Mouse (Mus musculus) MEL (cell line): ENCODE data around the gene Pxmp4. TPM values are rescaled to one million over a fixed set of nuclear protein-coding genes. Genes with fewer than 3 reads are reported as not detected.

Source experiments
- DNase-seq: peaks from one replicate; pipeline ENCODE4 v3.0.0; 2011; ENCODE audit warnings: low read depth, low spot score
- H3K27ac ChIP-seq: 2 replicates; pipeline ENCODE4 v1.5.1; 2012; ENCODE audit warnings: low read depth, mild to moderate bottlenecking, control low read depth, low read length, moderate library complexity; ENCODE audit not compliant: control insufficient read depth
- H3K27me3 ChIP-seq, 2 experiments: fragments of 150-350 bp in 1 of 2; sonication (generic) in 1 of 2; 2 replicates each; pipeline ENCODE4 v1.6.1; 2012; ENCODE audit warnings: low read length in 2 of 2, mild to moderate bottlenecking in 2 of 2, improper control_type of control experiment in 1 of 2, moderate library complexity in 1 of 2; ENCODE audit not compliant: insufficient read depth in 2 of 2, control insufficient read depth in 1 of 2
- H3K36me3 ChIP-seq, 2 experiments: 2 replicates each; pipeline ENCODE4 v1.6.1; 2012 to 2014; ENCODE audit warnings: low read length in 2 of 2, improper control_type of control experiment in 1 of 2, inconsistent platforms in 1 of 2, mild to moderate bottlenecking in 1 of 2; ENCODE audit not compliant: insufficient read depth in 2 of 2, control insufficient read depth in 1 of 2
- H3K4me1 ChIP-seq, 2 experiments: fragments of 150-350 bp in 1 of 2; sonication (generic) in 1 of 2; 2 replicates each; pipeline ENCODE4 v1.6.1; 2012; ENCODE audit warnings: low read length in 2 of 2, improper control_type of control experiment in 1 of 2, mild to moderate bottlenecking in 1 of 2; ENCODE audit not compliant: insufficient read depth in 2 of 2, control insufficient read depth in 1 of 2
- H3K4me3 ChIP-seq, 2 experiments: fragments of 150-350 bp in 1 of 2; sonication (generic) in 1 of 2; 2 replicates each; pipeline ENCODE4 v1.5.1; 2012; ENCODE audit warnings: low read depth in 2 of 2, low read length in 2 of 2, mild to moderate bottlenecking in 2 of 2, moderate library complexity in 2 of 2, control low read depth in 1 of 2, improper control_type of control experiment in 1 of 2; ENCODE audit not compliant: control insufficient read depth in 1 of 2, insufficient read depth in 1 of 2
- H3K79me2 ChIP-seq: 2 replicates; pipeline ENCODE4 v1.6.1; 2012; ENCODE audit warnings: mild to moderate bottlenecking, low read length, moderate library complexity; ENCODE audit not compliant: control insufficient read depth, poor library complexity, insufficient read depth
- H3K9ac ChIP-seq: 2 replicates; pipeline ENCODE4 v1.6.1; 2012; ENCODE audit warnings: low read depth, mild to moderate bottlenecking, control low read depth, low read length, moderate library complexity; ENCODE audit not compliant: control insufficient read depth, poor library complexity, severe bottlenecking
- H3K9me3 ChIP-seq: fragments of 150-350 bp; sonication (generic); replicated peaks from 2 replicates; pipeline ENCODE4 v1.6.1; 2012; ENCODE audit warnings: mild to moderate bottlenecking, low read length, improper control_type of control experiment, moderate library complexity; ENCODE audit not compliant: insufficient read depth
- BHLHE40 ChIP-seq: IDR thresholded peaks from 2 replicates; pipeline ENCODE4 v1.6.1; 2012; ENCODE audit warnings: low read depth, mild to moderate bottlenecking, inconsistent platforms, low read length, improper control_type of control experiment, borderline replicate concordance
- CHD1 ChIP-seq: IDR thresholded peaks from 2 replicates; pipeline ENCODE4 v1.6.1; 2012; ENCODE audit warnings: low read depth, mild to moderate bottlenecking, inconsistent platforms, low read length, improper control_type of control experiment
- CHD2 ChIP-seq: IDR thresholded peaks from 2 replicates; pipeline ENCODE4 v1.6.1; 2011; ENCODE audit warnings: low read length, improper control_type of control experiment
- ELF1 ChIP-seq: IDR thresholded peaks from 2 replicates; pipeline ENCODE4 v1.6.1; 2014; ENCODE audit warnings: low read depth, mild to moderate bottlenecking, inconsistent platforms, low read length, improper control_type of control experiment, moderate library complexity
- GATA1 ChIP-seq: IDR thresholded peaks from 2 replicates; pipeline ENCODE4 v1.6.1; 2011; ENCODE audit warnings: low read depth, low read length, improper control_type of control experiment
- JUND ChIP-seq: IDR thresholded peaks from 2 replicates; pipeline ENCODE4 v1.6.1; 2011; ENCODE audit warnings: low read depth, mild to moderate bottlenecking, improper control_type of control experiment, low read length
- KAT2A ChIP-seq: conservative IDR thresholded peaks from 2 replicates; pipeline ENCODE4 v1.6.1; 2012; ENCODE audit warnings: low read depth, low read length, improper control_type of control experiment, inconsistent platforms
- MAFK ChIP-seq: IDR thresholded peaks from 2 replicates; pipeline ENCODE4 v1.6.1; 2011; ENCODE audit warnings: low read depth, mild to moderate bottlenecking, low read length, improper control_type of control experiment, borderline replicate concordance
- MAX ChIP-seq: IDR thresholded peaks from 2 replicates; pipeline ENCODE4 v1.6.1; 2011; ENCODE audit warnings: low read length, improper control_type of control experiment
- MAZ ChIP-seq: IDR thresholded peaks from 2 replicates; pipeline ENCODE4 v1.6.1; 2012; ENCODE audit warnings: low read depth, mild to moderate bottlenecking, inconsistent platforms, low read length, improper control_type of control experiment
- MEF2A ChIP-seq: IDR thresholded peaks from 2 replicates; pipeline ENCODE4 v1.6.1; 2014; ENCODE audit warnings: low read depth, mild to moderate bottlenecking, inconsistent platforms, low read length, improper control_type of control experiment; ENCODE audit not compliant: poor library complexity, insufficient replicate concordance, severe bottlenecking; ENCODE audit errors: extremely low read depth
- NELFE ChIP-seq: IDR thresholded peaks from 2 replicates; pipeline ENCODE4 v1.6.1; 2011; ENCODE audit warnings: low read depth, low read length, improper control_type of control experiment
- NRF1 ChIP-seq: IDR thresholded peaks from 2 replicates; pipeline ENCODE4 v1.6.1; 2014; ENCODE audit warnings: low read depth, mild to moderate bottlenecking, inconsistent platforms, low read length, improper control_type of control experiment, moderate library complexity; ENCODE audit not compliant: poor library complexity, insufficient read depth, severe bottlenecking
- POLR2AphosphoS2 ChIP-seq: IDR thresholded peaks from 2 replicates; pipeline ENCODE4 v1.6.1; 2011; ENCODE audit warnings: low read length, improper control_type of control experiment
- RAD21 ChIP-seq: IDR thresholded peaks from 2 replicates; pipeline ENCODE4 v1.6.1; 2011; ENCODE audit warnings: mild to moderate bottlenecking, low read depth, low read length, improper control_type of control experiment
- SIN3A ChIP-seq: IDR thresholded peaks from 2 replicates; pipeline ENCODE4 v1.6.1; 2012; ENCODE audit warnings: low read length, improper control_type of control experiment, inconsistent platforms
- SMC3 ChIP-seq: IDR thresholded peaks from 2 replicates; pipeline ENCODE4 v1.6.1; 2011; ENCODE audit warnings: low read depth, low read length, improper control_type of control experiment
- TBP ChIP-seq: IDR thresholded peaks from 2 replicates; pipeline ENCODE4 v1.8.0; 2011; ENCODE audit warnings: low read depth, low read length, improper control_type of control experiment
- TCF12 ChIP-seq: IDR thresholded peaks from 2 replicates; pipeline ENCODE4 v1.6.1; 2014; ENCODE audit warnings: low read depth, mild to moderate bottlenecking, inconsistent platforms, low read length, improper control_type of control experiment, moderate library complexity
- UBTF ChIP-seq: IDR thresholded peaks from 2 replicates; pipeline ENCODE4 v1.6.1; 2012; ENCODE audit warnings: low read depth, mild to moderate bottlenecking, inconsistent platforms, low read length, improper control_type of control experiment, moderate library complexity, borderline replicate concordance; ENCODE audit not compliant: insufficient read depth
- ZC3H11A ChIP-seq: IDR thresholded peaks from 2 replicates; pipeline ENCODE4 v1.6.1; 2012; ENCODE audit warnings: low read depth, mild to moderate bottlenecking, inconsistent platforms, low read length, improper control_type of control experiment
- ZMIZ1 ChIP-seq: IDR thresholded peaks from 2 replicates; pipeline ENCODE4 v1.6.1; 2012; ENCODE audit warnings: low read depth, mild to moderate bottlenecking, inconsistent platforms, low read length, improper control_type of control experiment, moderate library complexity
- ZNF384 ChIP-seq: IDR thresholded peaks from 2 replicates; pipeline ENCODE4 v1.6.1; 2012; ENCODE audit warnings: low read depth, mild to moderate bottlenecking, inconsistent platforms, low read length, improper control_type of control experiment
- polyA plus RNA-seq, 2 experiments: library from polyadenylated mRNA; stranded (reverse) in 1 of 2; unstranded in 1 of 2; fragments of >175 nt in 1 of 2; fragments of >200 nt in 1 of 2; gene quantifications; 2 replicates each; pipeline versions ENCODE4 v1.2.1 to v1.2.4; 2012; ENCODE audit warnings: low replicate concordance in 2 of 2, low read depth in 1 of 2; ENCODE audit not compliant: insufficient read length in 2 of 2, insufficient read depth in 1 of 2, missing spikeins in 1 of 2
- total RNA-seq: library from RNA; depleted of rRNA; stranded (reverse); fragments of 300-350 nt; gene quantifications from 2 replicates; pipeline ENCODE4 v1.2.3, GENCODE M21; 2012

Pxmp4 gene
- total and polyA plus RNA-seq, 3 experiments: 5.9 to 12.2 TPM; not detected in 1

GRCm38 (mm10) chr2:154558264-154559039, 45.1 kb downstream of the Pxmp4 start, which contains the start of gene Necab3 (continued):
- TF ChIP-seq SIN3A (peak; percentile 33; the same call in 1 of the 2 replicates), CHD1 (no peak), NELFE (peak; percentile 47), ELF1 (no peak), KAT2A (no peak), TBP (no peak), TCF12 (no peak)

DNA sequence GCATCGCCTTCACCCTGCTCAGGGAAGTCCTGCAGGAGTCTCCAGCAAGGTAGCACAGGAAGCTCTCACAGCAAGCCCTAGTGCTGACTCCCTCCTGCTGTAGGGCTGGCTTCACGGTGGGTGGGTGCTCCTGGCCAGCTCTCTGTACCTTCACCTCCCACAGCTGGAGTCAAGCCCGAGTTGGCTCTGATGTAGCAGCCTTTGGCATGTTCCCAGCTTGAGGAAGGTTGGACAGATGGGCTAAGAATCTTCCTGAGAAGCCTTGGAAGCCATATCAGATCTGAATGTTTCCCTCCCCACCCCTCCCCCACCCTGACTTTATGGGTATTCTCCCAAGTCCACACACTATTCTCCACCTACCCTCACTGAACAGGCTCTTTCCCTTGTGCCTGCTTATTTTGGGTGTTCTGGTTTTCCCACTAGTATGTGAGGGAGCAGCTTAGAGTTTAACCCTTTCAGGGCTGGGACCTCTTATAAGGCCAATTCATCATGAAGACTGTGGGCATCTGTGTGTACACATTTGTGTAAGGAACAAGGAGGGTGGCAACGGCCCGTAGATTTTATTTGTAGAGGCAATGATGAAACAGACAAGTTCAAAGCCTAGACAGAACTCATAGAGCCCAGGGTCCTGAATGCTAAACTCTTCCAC, 46.2 kb downstream of the Pxmp4 start:
- Histone ChIP-seq H3K4me1 (peaks cover 0 to 14% of the 10 kb centered on the region in 2 experiments; a peak in 2 of 4 replicates), H3K36me3 (peaks cover 0 to 9% of the 10 kb centered on the region in 2 experiments; a peak in 3 of 4 replicates), H3K4me3 (no peak overlapping the region)
- TF ChIP-seq GATA1: peak; percentile 17; the same call in 1 of the 2 replicates
- no peak for TF ChIP-seq NRF1
- peak; percentile 49; the same call in 1 of the 2 replicates for TF ChIP-seq POLR2AphosphoS2
- no peak for TF ChIP-seq UBTF
- no peak for TF ChIP-seq MAZ
- no peak for TF ChIP-seq JUND
- TF ChIP-seq, all 39 proteins: peak for 2
- DNase-seq: no peak
- H3K9me3 ChIP-seq: no peaks in the 10 kb centered on the region
- no peaks in the 10 kb centered on the region for H3K79me2 ChIP-seq
- no peak overlapping the region for H3K27ac ChIP-seq
- no peaks in the 10 kb centered on the region for H3K27me3 ChIP-seq
- H3K9ac ChIP-seq: no peak overlapping the region; the same call in 1 of the 2 replicates

DNA sequence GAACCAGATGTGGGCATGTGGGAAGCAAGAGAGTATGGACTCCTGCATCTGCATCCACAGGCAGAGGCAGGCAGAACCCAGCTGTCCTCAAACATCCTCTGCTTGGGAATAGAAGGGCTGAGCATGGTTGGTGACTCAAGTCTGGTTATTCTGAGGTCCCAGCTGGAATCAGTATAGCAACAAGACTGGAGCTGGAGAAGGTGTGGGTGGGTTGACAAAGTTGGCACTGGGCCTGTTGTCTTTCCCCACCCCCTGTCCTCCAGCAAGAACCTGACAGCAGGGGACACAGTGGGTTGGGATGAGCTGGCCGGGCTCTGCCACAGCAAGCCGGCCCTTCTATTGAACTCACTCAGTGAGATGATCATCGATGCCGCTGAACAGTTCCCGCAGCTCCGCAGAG, 48.3 kb downstream of the Pxmp4 start:
- no peak for DNase-seq
- H3K27me3 ChIP-seq: no peaks in the 10 kb centered on the region
- no peaks in the 10 kb centered on the region for H3K9me3 ChIP-seq
- H3K36me3 ChIP-seq: peaks cover 0 to 9% of the 10 kb centered on the region in 2 experiments; a peak in 3 of 4 replicates
- H3K79me2 ChIP-seq: no peaks in the 10 kb centered on the region
- TF ChIP-seq KAT2A (no peak), GATA1 (no peak), ZC3H11A (no peak), ZMIZ1 (no peak), MAFK (no peak), JUND (no peak), SIN3A (no peak), ZNF384 (no peak), MEF2A (no peak), CHD2 (no peak), MAX (no peak), BHLHE40 (no peak), SMC3 (no peak), RAD21 (no peak)
- peaks cover 0 to 14% of the 10 kb centered on the region in 2 experiments; a peak in 2 of 4 replicates for H3K4me1 ChIP-seq
- no peak overlapping the region for H3K9ac ChIP-seq
- H3K4me3 ChIP-seq: no peak overlapping the region
- H3K27ac ChIP-seq: no peak overlapping the region
